Mouse (Mus musculus): ENCODE results near the gene Naa50. TPM values are rescaled to one million over a fixed set of nuclear protein-coding genes. Genes with fewer than 3 reads are reported as not detected.

Naa50 gene
- polyA plus RNA-seq, 1 experiment = 34.7 TPM

DNA sequence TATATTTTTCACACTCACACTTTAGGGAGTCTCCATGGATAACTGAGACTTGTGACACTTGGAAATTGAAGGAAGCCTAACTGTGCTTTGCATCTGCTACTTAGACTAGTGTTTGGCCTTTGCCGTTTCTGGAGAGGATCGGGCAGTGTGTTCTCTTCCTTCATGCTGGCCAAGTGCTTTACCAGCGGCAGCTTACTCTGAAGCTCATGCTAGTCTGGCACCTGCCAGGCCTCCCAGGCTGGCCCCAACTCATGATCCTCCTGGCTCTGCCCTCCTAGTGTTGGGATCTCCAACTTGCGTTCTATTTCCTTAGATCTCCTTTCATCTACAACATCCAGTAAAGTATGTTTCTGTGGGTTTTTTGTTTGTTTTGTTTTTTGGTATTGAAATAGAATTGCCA, 60.5 kb downstream of the Naa50 start:
- Histone ChIP-seq H3K4me2 (ENCODE audit: low read depth) (no peak overlapping the region), H3ac (ENCODE audit: control insufficient read depth, insufficient read length) (no peak overlapping the region), H3K79me2 (ENCODE audit: control insufficient read depth, insufficient read depth) (no peaks in the 10 kb centered on the region), H3K36me3 (ENCODE audit: control insufficient read depth, insufficient read depth) (peaks cover 11% of the 10 kb centered on the region), H3K27me3 (ENCODE audit: control insufficient read depth, insufficient read depth, insufficient read length) (no peaks in the 10 kb centered on the region), H3K4me3 (no peak overlapping the region)
- TF ChIP-seq POLR2AphosphoS2 (IDR thresholded peaks at IDR 0.05; ENCODE audit: insufficient read length, low read depth) (no peak), TCF12 (IDR thresholded peaks at IDR 0.05; ENCODE audit: insufficient read depth, poor library complexity, severe bottlenecking) (no peak), CEBPB (IDR thresholded peaks at IDR 0.05; ENCODE audit: insufficient read depth, poor library complexity, severe bottlenecking) (no peak), E2F4 (IDR thresholded peaks at IDR 0.05; ENCODE audit: insufficient read depth) (no peak), TCF3 (IDR thresholded peaks at IDR 0.05; ENCODE audit: insufficient read length, low read depth) (no peak), USF1 (IDR thresholded peaks at IDR 0.05; ENCODE audit: low read depth) (no peak), MYOD1 (IDR thresholded peaks at IDR 0.05; ENCODE audit: control insufficient read depth in 1 of 3, insufficient read length in 2 of 3, low read depth in 2 of 3) (no peak), REST (IDR thresholded peaks at IDR 0.05; ENCODE audit: insufficient read depth, insufficient read length) (no peak), SRF (IDR thresholded peaks at IDR 0.05; ENCODE audit: control insufficient read depth, insufficient read length, low read depth) (no peak), POLR2A (IDR thresholded peaks at IDR 0.05; ENCODE audit: insufficient read length, low read depth) (no peak), MYOG (IDR thresholded peaks at IDR 0.05; ENCODE audit: control insufficient read depth in 1 of 3, insufficient read depth in 1 of 3, insufficient read length in 2 of 3, low read depth in 2 of 3) (no peak), MAX (IDR thresholded peaks at IDR 0.05; ENCODE audit: low read depth) (no peak)

DNA sequence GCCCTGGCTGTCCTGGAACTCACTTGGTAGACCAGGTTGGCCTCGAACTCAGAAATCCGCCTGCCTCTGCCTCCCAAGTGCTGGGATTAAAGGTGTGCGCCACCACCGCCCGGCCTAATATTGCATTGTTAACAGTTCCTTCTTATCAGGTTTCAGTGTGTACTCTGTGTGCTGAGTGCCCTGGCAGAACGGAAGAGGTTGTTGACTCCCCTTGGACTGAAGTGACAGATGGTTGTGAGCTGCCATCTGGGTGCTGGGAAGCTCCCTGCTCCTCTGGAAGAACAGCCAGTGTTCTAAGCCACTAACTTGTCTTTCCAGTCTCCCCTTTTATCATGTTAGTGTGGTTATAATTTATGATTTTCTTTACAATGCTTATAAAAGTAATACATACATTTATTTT, 64.7 kb downstream of the Naa50 start:
- H3K4me3 ChIP-seq = no peak overlapping the region
- no peaks in the 10 kb centered on the region for H3K79me2 ChIP-seq (ENCODE audit: control insufficient read depth, insufficient read depth)
- no peaks in the 10 kb centered on the region for H3K27me3 ChIP-seq (ENCODE audit: control insufficient read depth, insufficient read depth, insufficient read length)
- TF ChIP-seq POLR2AphosphoS2 (IDR thresholded peaks at IDR 0.05; ENCODE audit: insufficient read length, low read depth) = no peak
- no peak for TF ChIP-seq TCF12 (IDR thresholded peaks at IDR 0.05; ENCODE audit: insufficient read depth, poor library complexity, severe bottlenecking)
- no peak for TF ChIP-seq MYOG (IDR thresholded peaks at IDR 0.05; ENCODE audit: control insufficient read depth in 1 of 3, insufficient read depth in 1 of 3, insufficient read length in 2 of 3, low read depth in 2 of 3)
- TF ChIP-seq CEBPB (IDR thresholded peaks at IDR 0.05; ENCODE audit: insufficient read depth, poor library complexity, severe bottlenecking) = no peak
- no peak overlapping the region for H3ac ChIP-seq (ENCODE audit: control insufficient read depth, insufficient read length)
- no peak overlapping the region for H3K4me2 ChIP-seq (ENCODE audit: low read depth)
- peaks cover 25% of the 10 kb centered on the region for H3K36me3 ChIP-seq (ENCODE audit: control insufficient read depth, insufficient read depth)

DNA sequence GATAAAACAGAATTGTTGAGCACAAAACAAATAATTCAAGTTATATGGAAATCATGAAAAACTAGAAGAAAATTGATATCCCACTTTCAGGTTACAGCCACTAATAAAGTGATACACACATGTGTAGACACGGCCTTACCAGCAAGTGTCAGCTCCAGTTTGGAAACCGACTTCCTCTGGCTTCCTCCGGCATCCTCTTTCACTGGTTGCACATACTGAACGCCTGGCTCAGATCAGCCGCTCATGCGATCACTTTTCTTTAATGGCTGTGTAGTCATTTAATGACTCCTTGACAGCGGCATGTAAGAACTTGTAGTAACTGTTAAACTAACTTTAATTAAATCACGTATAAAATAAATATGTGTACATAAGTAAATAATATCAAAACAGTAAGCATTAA, 66.3 kb downstream of the Naa50 start:
- Histone ChIP-seq H3K36me3 (ENCODE audit: control insufficient read depth, insufficient read depth) (peaks cover 21% of the 10 kb centered on the region), H3ac (ENCODE audit: control insufficient read depth, insufficient read length) (no peak overlapping the region), H3K4me2 (ENCODE audit: low read depth) (no peak overlapping the region), H3K4me3 (no peak overlapping the region), H3K27me3 (ENCODE audit: control insufficient read depth, insufficient read depth, insufficient read length) (no peaks in the 10 kb centered on the region), H3K79me2 (ENCODE audit: control insufficient read depth, insufficient read depth) (no peaks in the 10 kb centered on the region)
- TF ChIP-seq TCF3 (IDR thresholded peaks at IDR 0.05; ENCODE audit: insufficient read length, low read depth) (no peak), CEBPB (IDR thresholded peaks at IDR 0.05; ENCODE audit: insufficient read depth, poor library complexity, severe bottlenecking) (no peak), POLR2A (IDR thresholded peaks at IDR 0.05; ENCODE audit: insufficient read length, low read depth) (no peak), MYOG (IDR thresholded peaks at IDR 0.05; ENCODE audit: control insufficient read depth in 1 of 3, insufficient read depth in 1 of 3, insufficient read length in 2 of 3, low read depth in 2 of 3) (no peak), USF1 (IDR thresholded peaks at IDR 0.05; ENCODE audit: low read depth) (no peak), SRF (IDR thresholded peaks at IDR 0.05; ENCODE audit: control insufficient read depth, insufficient read length, low read depth) (no peak), TCF12 (IDR thresholded peaks at IDR 0.05; ENCODE audit: insufficient read depth, poor library complexity, severe bottlenecking) (no peak), MAX (IDR thresholded peaks at IDR 0.05; ENCODE audit: low read depth) (no peak), POLR2AphosphoS2 (IDR thresholded peaks at IDR 0.05; ENCODE audit: insufficient read length, low read depth) (no peak), REST (IDR thresholded peaks at IDR 0.05; ENCODE audit: insufficient read depth, insufficient read length) (no peak), MYOD1 (IDR thresholded peaks at IDR 0.05; ENCODE audit: control insufficient read depth in 1 of 3, insufficient read length in 2 of 3, low read depth in 2 of 3) (no peak)

DNA sequence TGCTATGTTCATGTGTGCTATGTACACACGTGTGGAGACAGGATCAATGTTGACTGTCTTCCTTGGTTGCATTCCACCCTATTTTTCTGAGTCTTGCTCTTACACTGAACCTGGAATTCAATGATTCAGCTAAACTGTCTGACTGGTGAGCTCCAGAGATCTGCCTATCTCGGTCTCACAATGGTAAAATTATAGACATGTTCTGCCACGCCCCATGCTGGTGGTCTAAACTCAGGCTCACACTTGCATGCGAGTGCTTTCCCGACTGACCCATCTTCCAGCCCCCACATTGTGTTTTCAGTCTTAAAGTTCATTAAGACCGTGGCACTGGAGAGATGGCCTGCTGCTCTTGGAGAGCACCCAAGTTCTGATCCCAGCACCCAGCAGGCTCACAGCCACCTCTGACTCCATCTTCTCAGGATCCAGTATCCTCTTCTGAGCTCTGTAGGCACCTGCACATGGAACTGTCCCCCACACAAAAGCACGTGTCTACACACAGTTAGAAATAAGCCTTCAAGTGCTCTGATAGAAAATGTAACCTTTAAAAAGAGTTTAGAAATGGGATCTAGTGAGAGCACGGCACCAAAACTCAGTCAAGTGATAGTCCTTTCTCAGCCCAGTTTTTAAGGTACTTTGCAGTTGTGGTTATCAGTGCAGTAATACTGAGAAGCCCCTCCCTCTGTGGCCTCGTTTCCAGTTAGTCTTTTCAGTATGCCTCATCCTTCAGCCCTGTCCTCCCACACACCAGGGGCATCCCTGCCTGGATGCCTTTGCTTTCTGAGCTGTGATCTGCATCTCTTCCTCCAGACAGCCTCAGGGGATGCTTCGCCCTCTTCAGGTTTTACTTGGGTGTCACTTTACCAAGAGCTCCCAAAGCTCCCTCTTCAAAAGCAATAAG, 70.8 kb downstream of the Naa50 start:
- Histone ChIP-seq H3ac (ENCODE audit: control insufficient read depth, insufficient read length) (no peak overlapping the region), H3K79me2 (ENCODE audit: control insufficient read depth, insufficient read depth) (no peaks in the 10 kb centered on the region), H3K4me2 (ENCODE audit: low read depth) (no peak overlapping the region), H3K36me3 (ENCODE audit: control insufficient read depth, insufficient read depth) (peaks cover 25% of the 10 kb centered on the region), H3K4me3 (no peak overlapping the region), H3K27me3 (ENCODE audit: control insufficient read depth, insufficient read depth, insufficient read length) (no peaks in the 10 kb centered on the region)
- TF ChIP-seq POLR2AphosphoS2 (IDR thresholded peaks at IDR 0.05; ENCODE audit: insufficient read length, low read depth) = no peak

DNA sequence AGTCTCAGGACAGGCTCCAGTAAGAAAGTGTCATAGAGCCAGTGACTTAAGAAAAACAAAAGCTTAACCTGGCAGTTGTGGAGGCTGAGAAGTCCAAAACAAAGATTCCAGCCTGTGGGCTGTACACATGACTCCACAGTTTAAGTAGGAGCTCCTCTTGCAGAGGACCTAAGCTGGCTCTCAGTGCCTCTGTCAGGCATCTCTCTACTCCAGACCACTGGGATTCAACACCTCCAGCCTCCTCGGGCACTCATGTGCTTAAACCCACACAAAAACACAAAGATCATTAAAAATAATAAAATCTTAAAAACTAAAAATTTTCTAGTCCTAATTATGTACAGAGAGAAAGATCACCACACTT, 71.4 kb downstream of the Naa50 start:
- Histone ChIP-seq H3K27me3 (ENCODE audit: control insufficient read depth, insufficient read depth, insufficient read length) (no peaks in the 10 kb centered on the region), H3K4me2 (ENCODE audit: low read depth) (no peak overlapping the region), H3K79me2 (ENCODE audit: control insufficient read depth, insufficient read depth) (no peaks in the 10 kb centered on the region), H3K4me3 (no peak overlapping the region), H3K36me3 (ENCODE audit: control insufficient read depth, insufficient read depth) (peaks cover 20% of the 10 kb centered on the region), H3ac (ENCODE audit: control insufficient read depth, insufficient read length) (no peak overlapping the region)
- no peak for TF ChIP-seq TCF12 (IDR thresholded peaks at IDR 0.05; ENCODE audit: insufficient read depth, poor library complexity, severe bottlenecking)
- no peak for TF ChIP-seq MYOD1 (IDR thresholded peaks at IDR 0.05; ENCODE audit: control insufficient read depth in 1 of 3, insufficient read length in 2 of 3, low read depth in 2 of 3)
- TF ChIP-seq POLR2AphosphoS2 (IDR thresholded peaks at IDR 0.05; ENCODE audit: insufficient read length, low read depth) = no peak
- no peak for TF ChIP-seq SRF (IDR thresholded peaks at IDR 0.05; ENCODE audit: control insufficient read depth, insufficient read length, low read depth)
- TF ChIP-seq TCF3 (IDR thresholded peaks at IDR 0.05; ENCODE audit: insufficient read length, low read depth) = no peak
- no peak for TF ChIP-seq POLR2A (IDR thresholded peaks at IDR 0.05; ENCODE audit: insufficient read length, low read depth)
